Mouse (Mus musculus): ENCODE results near the gene Kcnma1.
A peak's percentile ranks its signal among the peaks of the same experiment; 100 is the strongest.

Kcnma1 gene

GRCm38 (mm10) chr14:23772685-23773084 lies 241.6 kb downstream of the Kcnma1 start:
- DNase-seq: no peak

GRCm38 (mm10) chr14:23771794-23772193 lies 242.5 kb downstream of the Kcnma1 start:
- DNase-seq: no peak

DNA sequence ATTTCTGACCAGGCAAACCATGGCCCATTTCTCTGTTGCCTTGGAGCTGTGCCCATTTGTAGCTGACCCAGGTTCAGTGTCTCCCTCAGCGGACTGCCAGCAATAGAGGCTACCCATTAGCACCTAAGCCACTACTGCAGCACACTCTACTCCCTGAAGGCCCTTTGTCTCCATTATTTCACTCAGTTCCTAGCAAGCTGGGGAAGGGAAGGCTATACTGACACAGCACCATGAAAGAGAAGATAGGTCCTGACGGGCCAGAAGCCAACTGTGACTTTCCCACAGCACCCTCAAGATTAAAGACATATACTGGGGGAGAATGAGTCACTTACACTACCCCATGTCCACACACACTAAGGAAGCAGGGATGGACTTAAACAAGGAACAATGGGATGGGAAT lies 251.8 kb downstream of the Kcnma1 start:
- DNase-seq: no peak

DNA sequence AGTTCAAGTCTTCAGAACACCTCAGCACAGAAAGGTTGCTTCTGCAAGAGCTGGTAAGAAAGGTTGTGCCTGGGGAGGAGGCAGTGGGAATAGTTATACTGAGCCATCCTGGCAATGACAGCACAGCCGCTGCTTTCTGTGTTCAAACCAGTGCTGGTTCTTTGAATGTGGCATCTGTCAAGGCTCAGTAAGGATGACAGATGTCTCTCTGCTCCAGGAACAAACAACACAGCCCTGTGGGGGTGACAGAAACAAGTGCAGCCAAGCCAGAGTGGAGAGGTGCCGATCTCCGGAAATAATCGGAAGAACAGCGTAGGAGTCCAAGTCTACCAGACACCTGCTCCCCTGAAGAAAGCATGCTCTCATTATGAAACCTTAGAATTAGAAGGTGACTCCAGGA lies 254.7 kb downstream of the Kcnma1 start:
- DNase-seq: no peak

DNA sequence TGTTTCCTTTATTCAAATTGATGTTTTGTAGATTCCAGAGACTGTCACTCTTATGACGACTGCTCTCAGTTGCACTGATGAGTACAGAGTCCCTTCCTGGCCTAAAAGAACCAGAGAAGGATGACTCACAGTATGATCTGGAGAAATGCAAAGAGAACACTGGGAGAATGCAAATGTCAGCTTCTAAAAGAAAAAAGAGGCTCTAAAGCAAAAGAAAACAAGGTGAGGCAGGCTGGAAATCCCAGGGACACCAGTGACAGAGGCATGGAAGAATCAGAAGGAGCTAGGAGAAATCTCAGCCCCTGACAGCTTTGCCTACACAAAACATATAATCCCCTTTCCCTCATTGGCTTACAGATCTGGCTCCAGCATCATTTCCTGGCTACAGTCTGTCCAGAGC lies 255.9 kb downstream of the Kcnma1 start:
- DNase-seq: no peak

- no peak for DNase-seq
Observed at GRCm38 (mm10) chr14:23748011-23748410, 266.3 kb downstream of the Kcnma1 start.

DNA sequence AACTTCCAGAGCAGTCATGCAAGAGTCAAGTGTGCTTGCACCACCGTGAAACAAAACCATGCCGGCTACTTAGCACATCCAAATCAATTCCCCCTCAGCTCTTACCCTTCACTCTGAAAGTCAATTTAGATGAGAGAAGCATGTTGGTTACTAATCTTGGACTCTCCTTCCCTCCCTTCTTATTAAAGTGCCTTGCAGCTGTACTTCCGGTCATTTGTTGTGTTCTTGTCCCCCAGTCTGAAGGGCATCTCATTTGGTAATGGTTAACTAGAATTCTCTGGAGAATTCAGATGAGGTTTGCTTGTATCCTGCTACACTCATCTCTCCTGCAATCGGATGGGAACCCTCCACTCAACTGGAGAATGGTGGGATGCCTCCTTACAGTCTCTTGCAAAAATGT lies 267.3 kb downstream of the Kcnma1 start:
- DNase-seq: peak; percentile 34

GRCm38 (mm10) chr14:23741531-23741930 lies 272.8 kb downstream of the Kcnma1 start:
- DNase-seq: no peak

- peak; percentile 14 for DNase-seq
Observed at GRCm38 (mm10) chr14:23734200-23734599, 280.1 kb downstream of the Kcnma1 start.

- no peak for DNase-seq
Observed at GRCm38 (mm10) chr14:23729377-23729776, 284.9 kb downstream of the Kcnma1 start.

- no peak for DNase-seq
Observed at GRCm38 (mm10) chr14:23723701-23724430, 290.4 kb downstream of the Kcnma1 start.

DNA sequence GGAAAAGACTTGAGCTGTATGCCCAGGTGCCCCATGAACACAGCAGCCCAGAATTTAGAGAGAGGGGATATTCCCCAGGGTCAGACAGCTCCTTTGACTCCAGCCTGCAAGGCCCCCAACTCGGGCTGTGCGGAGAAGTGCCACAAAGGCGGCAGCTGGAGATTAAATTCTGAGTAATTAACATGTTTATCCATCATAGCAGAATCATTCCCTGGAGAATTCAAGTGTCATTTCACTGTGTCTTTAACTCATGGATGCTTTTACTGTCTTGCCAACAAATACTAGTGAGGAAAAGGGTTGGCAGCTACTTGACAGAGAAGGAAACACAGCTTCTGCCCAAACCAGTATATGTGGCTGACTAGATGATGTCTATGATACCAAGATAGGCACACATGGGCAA lies 295.0 kb downstream of the Kcnma1 start:
- DNase-seq: no peak

- no peak for DNase-seq
Observed at GRCm38 (mm10) chr14:23718667-23719066, 295.6 kb downstream of the Kcnma1 start.

DNA sequence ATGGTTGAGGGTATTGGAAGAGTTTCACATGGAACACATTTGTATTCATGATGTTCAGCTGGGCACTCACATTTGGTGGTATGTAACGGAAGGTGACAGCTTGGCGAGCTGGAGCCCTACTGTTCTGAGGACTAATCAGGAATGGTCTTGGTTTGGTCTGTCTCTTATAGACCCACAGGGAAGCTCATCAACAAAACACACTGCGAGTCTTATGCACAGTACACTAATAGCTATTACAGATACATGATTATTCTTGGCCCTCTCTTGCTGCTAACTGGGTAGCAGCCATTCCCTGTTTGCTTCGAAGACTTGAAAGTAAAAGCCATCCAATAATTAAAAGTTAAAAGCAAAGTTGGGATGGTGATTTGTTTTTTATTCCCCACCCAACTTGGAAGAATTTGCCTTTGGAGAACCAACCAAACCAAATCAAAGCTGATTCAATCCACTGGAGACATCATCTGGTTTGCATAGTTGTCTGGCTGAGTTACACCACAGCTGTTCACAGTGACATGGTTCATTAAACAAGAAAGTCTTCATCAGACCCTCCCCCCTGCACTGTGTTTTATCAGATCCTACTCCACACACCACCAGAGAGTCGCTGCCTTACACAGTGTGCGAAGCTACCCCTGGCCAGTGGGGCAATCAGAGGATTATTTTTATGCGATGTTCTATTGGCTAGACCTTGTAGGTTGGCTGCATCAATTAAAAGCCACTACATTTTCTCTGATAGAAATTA lies 299.7 kb downstream of the Kcnma1 start:
- no peak for DNase-seq

DNA sequence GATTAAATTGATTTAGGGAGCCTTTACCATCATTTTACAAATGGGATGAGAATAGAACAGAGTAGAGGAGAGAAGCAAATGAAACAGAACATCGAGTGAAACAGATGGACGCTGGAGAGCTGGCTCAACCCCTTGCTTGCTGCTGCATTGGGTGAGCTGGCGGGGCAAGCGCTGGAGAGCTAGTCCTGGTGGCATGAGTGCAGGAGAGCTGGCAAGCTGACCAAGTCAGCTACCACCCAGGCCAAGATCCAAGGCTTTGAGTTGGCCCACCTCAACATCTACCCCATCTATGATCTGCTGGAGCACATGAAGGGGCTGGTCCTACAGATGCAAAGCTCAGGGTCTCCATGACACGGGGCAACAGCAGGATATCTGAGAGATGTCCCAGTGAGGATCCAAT lies 301.4 kb downstream of the Kcnma1 start:
- DNase-seq: no peak

DNA sequence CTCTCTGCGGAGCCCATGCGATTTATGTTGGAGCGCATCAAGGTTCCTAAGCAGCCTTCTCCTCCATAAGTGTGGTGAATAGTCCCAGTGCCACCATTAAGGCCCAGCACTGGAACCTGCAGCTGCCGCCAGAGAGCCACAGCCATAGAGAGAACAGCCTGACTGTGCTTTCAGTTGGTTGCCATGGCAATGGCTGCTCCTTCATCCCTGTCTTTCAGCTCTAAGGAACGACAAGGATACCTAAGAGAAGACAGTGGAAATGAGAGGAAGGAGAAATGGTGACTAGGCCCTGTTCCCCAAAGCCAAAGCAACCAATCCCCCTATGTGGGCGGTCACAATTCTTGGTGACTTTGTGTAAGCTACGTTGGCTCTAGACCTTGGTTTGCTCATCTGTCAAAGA lies 303.3 kb downstream of the Kcnma1 start:
- DNase-seq: no peak

- DNase-seq: no peak
Observed at GRCm38 (mm10) chr14:23706837-23707236, 307.5 kb downstream of the Kcnma1 start.

DNA sequence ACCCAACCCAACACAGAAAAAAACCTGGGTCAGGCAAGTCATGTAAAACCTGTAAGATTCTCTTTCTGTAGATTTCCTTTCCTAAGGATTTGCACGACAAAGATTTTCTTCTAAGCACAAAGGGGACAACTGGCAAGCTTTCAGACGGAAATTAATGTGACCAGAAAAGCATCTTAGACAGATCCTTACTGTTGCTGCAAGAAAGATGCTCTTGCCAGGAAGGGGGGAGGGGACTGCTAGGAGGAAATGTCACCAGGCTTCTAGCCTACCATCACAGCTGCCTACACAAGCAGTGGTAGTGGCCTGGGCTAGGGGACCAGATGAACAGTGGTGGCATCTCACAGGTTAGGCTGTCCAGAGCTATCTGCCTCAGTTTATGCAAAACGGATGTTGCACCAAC lies 308.6 kb downstream of the Kcnma1 start:
- DNase-seq: no peak

GRCm38 (mm10) chr14:23704303-23704702 lies 310.0 kb downstream of the Kcnma1 start:
- no peak for DNase-seq

- no peak for DNase-seq
Observed at GRCm38 (mm10) chr14:23696341-23696740, 317.9 kb downstream of the Kcnma1 start.

DNA sequence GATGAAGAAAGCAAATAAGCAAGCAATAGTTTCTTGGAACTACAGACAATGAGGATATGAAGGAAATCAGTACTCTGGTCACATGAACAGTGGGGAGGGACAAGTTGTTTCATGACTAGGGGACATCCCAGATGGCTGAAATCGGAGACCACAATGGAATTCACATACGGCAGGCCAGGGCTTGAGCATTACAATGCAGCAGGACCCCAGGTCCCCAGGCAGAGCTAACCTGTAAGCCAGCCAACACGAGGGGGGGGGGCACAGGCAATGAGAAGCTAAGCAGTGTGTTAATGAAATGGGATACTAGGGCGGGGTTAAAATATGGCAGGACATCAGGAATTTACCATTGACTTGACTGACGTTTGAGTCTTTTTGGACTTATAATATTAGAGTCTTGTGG lies 324.6 kb downstream of the Kcnma1 start:
- no peak for DNase-seq

- DNase-seq: no peak
Observed at GRCm38 (mm10) chr14:23688513-23688912, 325.8 kb downstream of the Kcnma1 start.

- peak; percentile 12 for DNase-seq
Observed at GRCm38 (mm10) chr14:23684463-23685066, 329.7 kb downstream of the Kcnma1 start.

DNA sequence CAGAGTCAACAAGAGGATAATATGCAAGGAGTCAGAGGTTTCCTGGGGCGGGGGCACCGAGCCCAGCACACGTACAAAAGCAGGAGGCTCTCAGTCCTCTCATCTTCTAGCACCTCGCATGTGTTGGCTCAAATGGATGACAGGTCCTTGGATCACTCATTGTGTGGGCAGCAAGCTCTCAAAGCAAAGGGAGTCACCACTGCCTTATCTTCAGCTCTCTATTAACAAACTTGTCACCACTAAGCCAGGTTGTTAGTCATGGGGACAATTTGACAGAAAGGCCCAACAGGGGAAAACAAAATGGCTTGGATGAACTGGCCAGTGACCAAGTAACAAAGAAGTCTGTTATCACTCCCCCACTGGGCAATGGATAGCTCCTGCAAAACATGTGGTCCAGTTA lies 331.5 kb downstream of the Kcnma1 start:
- DNase-seq: no peak

Data from kidney, adult 18-20 months (tissue).